Mouse (Mus musculus) heart, adult 2 months (tissue): Measurements from ENCODE around the gene Slc23a2.
A peak's percentile ranks its signal among the peaks of the same experiment; 100 is the strongest.

Experiments used
- CTCF ChIP-seq: fragments of 200-600 bp; IDR thresholded peaks from 2 replicates; pipeline ENCODE4 v1.8.1; 2022; ENCODE audit warnings: antibody characterized with exemption, mild to moderate bottlenecking, moderate library complexity
- EP300 ChIP-seq: fragments of 200-500 bp; IDR thresholded peaks from 2 replicates; pipeline ENCODE4 v1.6.1; 2011; ENCODE audit warnings: low read depth, low read length, control low read depth; ENCODE audit not compliant: insufficient read depth
- POLR2A ChIP-seq: fragments of 200-500 bp; IDR thresholded peaks from 2 replicates; pipeline ENCODE4 v1.6.1; 2011; ENCODE audit warnings: mild to moderate bottlenecking, low read depth, low read length, control low read depth; ENCODE audit not compliant: insufficient read depth

GRCm38 (mm10) chr2:132140536-132140935, 4.4 kb downstream of the Slc23a2 start:
- TF ChIP-seq POLR2A, result no peak
- TF ChIP-seq CTCF, result peak; percentile 20; the same call in 1 of the 2 replicates
- TF ChIP-seq EP300, result no peak
